Mouse (Mus musculus) liver, adult 2 months (tissue): ENCODE data around the gene Spata25.
"Not testable (repeated sequence)": the region's sequence is repeated elsewhere in the genome, so short reads cannot be mapped to it uniquely, and the experiment has no call there.

Source experiments
- CTCF ChIP-seq: fragments of 200-500 bp; IDR thresholded peaks from 2 replicates; pipeline ENCODE4 v1.5.1; 2011; ENCODE audit warnings: low read depth, low read length, control low read depth
- POLR2A ChIP-seq: fragments of 200-500 bp; IDR thresholded peaks from 2 replicates; pipeline ENCODE4 v1.6.1; 2011; ENCODE audit warnings: low read length, control low read depth; ENCODE audit not compliant: insufficient read depth; ENCODE audit errors: extremely low read depth

DNA sequence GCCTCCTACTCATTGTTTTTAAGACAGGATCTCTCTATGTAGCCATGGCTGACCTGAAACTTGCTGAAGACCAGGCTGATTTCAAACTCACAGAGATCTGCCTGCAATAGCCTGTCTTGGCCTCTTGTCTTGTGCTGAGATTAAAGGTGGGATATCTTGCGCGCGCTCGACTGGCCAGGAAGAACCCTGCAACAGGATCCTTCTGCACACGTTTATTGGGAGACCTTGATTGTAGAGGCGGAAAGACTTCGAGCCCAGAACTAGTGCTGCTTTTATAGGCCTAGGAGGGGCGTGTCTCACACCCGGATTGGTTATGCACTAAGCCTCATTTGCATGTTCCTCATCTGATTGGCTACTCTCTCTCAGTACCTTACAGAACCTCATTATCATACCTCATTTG is 35.1 kb upstream of the Spata25 start:
- not testable (repeated sequence) for TF ChIP-seq POLR2A, CTCF
